Mouse (Mus musculus) liver, postnatal 0 days (tissue): ENCODE results near the gene Lasp1. TPM values are rescaled to one million over a fixed set of nuclear protein-coding genes. Genes with fewer than 3 reads are reported as not detected.

ENCODE experiments used
- ATAC-seq: fragments of 200-750 bp; cut with Nextera tagmentation; 2 replicates; pipeline ENCODE4 v1.8.0; 2017; ENCODE audit warnings: mild to moderate bottlenecking, moderate library complexity
- DNase-seq: peaks from one replicate; pipeline ENCODE4 v3.0.0-alpha.2; 2016
- H3K27ac ChIP-seq: fragments of 300-500 bp; sonication (generic); 2 replicates; pipeline ENCODE4 v1.5.1; 2014; ENCODE audit warnings: antibody characterized with exemption, moderate library complexity, mild to moderate bottlenecking, low read depth
- H3K27me3 ChIP-seq: fragments of 300-500 bp; sonication (generic); 2 replicates; pipeline ENCODE4 v1.6.1; 2014; ENCODE audit warnings: low read length, control low read depth, mixed read lengths; ENCODE audit not compliant: insufficient read depth
- H3K36me3 ChIP-seq: fragments of 300-500 bp; sonication (generic); replicated peaks from 2 replicates; pipeline ENCODE4 v1.6.1; 2014; ENCODE audit warnings: mild to moderate bottlenecking, control low read depth, low read length, moderate library complexity, mixed read lengths; ENCODE audit not compliant: insufficient read depth
- H3K4me1 ChIP-seq: fragments of 300-500 bp; sonication (generic); 2 replicates; pipeline ENCODE4 v1.6.1; 2014; ENCODE audit warnings: antibody characterized with exemption, mild to moderate bottlenecking, control low read depth; ENCODE audit not compliant: insufficient read depth
- H3K4me2 ChIP-seq: fragments of 300-500 bp; sonication (generic); 2 replicates; pipeline ENCODE4 v1.6.1; 2014; ENCODE audit warnings: low read depth, mild to moderate bottlenecking, low read length, moderate library complexity, mixed read lengths
- H3K4me3 ChIP-seq: fragments of 300-500 bp; sonication (generic); 2 replicates; pipeline ENCODE4 v1.5.1; 2014; ENCODE audit warnings: low read depth, low read length
- H3K9ac ChIP-seq: fragments of 300-500 bp; sonication (generic); replicated peaks from 2 replicates; pipeline ENCODE4 v1.6.1; 2014; ENCODE audit warnings: mild to moderate bottlenecking, moderate library complexity
- H3K9me3 ChIP-seq: fragments of 300-500 bp; sonication (generic); 2 replicates; pipeline ENCODE4 v1.6.1; 2016; ENCODE audit warnings: mild to moderate bottlenecking, control low read depth, low read length, mixed read lengths
- CTCF ChIP-seq: sonication (generic); IDR thresholded peaks from 2 replicates; pipeline ENCODE4 v1.5.1; 2016; ENCODE audit warnings: antibody characterized with exemption, low read depth
- EP300 ChIP-seq: IDR thresholded peaks from 2 replicates; pipeline ENCODE4 v1.6.1; 2016; ENCODE audit warnings: antibody characterized with exemption, low read depth, mild to moderate bottlenecking
- WGBS: fragments of 180-500 bp; shearing (Covaris S2); extraction: QIAGEN DNeasy Blood & Tissue Kit; methylation state at CpG from one replicate; pipeline ENCODE4 v1.1.7; 2014; ENCODE audit not compliant: insufficient replicate concordance; 5-methylcytosine and 5-hydroxymethylcytosine counted together
- polyA plus RNA-seq: library from polyadenylated mRNA; unstranded; fragments of >200 nt; fragmentation: Nextera tagmentation; extraction: Ambion mirVana; gene quantifications from 2 replicates; pipeline ENCODE4 v1.2.1, GENCODE M21; 2015

Gene Lasp1
- polyA plus RNA-seq, 1 experiment from 2014 or later, result 32.2 TPM

DNA sequence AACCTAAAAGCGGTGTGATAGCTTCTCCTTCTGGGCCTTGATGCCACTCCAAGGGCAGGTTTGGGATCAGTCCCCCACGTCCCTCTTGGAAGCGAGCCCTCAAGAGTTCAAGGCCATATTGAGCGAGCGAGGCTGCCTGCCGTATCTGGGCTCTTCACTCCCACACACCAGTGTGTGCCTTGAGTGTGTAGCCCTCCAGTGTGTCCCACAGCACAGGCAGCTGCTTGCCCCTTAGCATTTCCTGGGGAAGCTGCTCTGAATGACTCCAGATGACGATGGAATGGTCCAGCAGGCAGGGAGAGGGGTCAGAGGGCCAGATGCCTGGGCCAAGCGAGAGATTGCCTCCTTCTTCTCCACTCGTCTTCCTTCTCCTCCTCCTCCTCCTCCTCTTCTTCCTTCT is 18.1 kb downstream of the Lasp1 start:
- Histone ChIP-seq H3K9ac (no peak overlapping the region), H3K4me3 (no peak overlapping the region), H3K27ac (peak overlapping the region; percentile 66), H3K27me3 (no peaks in the 10 kb centered on the region), H3K9me3 (no peaks in the 10 kb centered on the region), H3K36me3 (peaks cover 24% of the 10 kb centered on the region), H3K4me2 (peak overlapping the region; percentile 22; the same call in 1 of the 2 replicates), H3K4me1 (peaks cover 82% of the 10 kb centered on the region)
- ATAC-seq (no peak), DNase-seq (no peak)
- no peak for TF ChIP-seq CTCF
- no peak for TF ChIP-seq EP300
- WGBS, result 62% methylated on average over 9 of the region's 9 CpGs

DNA sequence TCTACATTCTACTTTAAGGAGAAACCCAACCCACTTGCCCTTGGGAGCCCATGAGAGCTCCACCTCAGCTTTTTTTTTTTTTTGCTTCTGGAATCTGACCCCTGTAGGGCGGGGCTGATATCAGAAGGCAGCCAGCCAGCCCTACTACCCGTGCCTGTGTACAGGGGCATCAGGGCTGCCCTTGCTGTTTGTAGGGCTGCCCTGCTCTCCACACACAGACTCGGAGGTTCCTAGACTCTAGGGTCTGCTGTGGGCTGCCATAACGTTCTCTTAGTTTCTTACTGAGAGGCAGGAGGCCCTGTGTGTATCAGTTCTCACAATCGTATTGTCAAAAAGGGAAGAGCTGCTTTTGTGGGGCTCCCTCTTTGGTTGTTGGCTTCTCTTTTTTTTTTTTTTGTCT is 18.6 kb downstream of the Lasp1 start:
- no peaks in the 10 kb centered on the region for H3K9me3 ChIP-seq
- H3K36me3 ChIP-seq, result peaks cover 24% of the 10 kb centered on the region
- no peaks in the 10 kb centered on the region for H3K27me3 ChIP-seq
- H3K27ac ChIP-seq, result peak overlapping the region; percentile 66
- peaks cover 82% of the 10 kb centered on the region for H3K4me1 ChIP-seq
- no peak overlapping the region for H3K4me3 ChIP-seq
- WGBS, result 25% methylated on average over 5 of the region's 5 CpGs
- peak; percentile 33; the same call in 1 of the 2 replicates for ATAC-seq
- no peak overlapping the region for H3K9ac ChIP-seq
- DNase-seq, result peak; percentile 55
- no peak for TF ChIP-seq CTCF
- no peak for TF ChIP-seq EP300
- peak overlapping the region; percentile 29; the same call in 1 of the 2 replicates for H3K4me2 ChIP-seq

DNA sequence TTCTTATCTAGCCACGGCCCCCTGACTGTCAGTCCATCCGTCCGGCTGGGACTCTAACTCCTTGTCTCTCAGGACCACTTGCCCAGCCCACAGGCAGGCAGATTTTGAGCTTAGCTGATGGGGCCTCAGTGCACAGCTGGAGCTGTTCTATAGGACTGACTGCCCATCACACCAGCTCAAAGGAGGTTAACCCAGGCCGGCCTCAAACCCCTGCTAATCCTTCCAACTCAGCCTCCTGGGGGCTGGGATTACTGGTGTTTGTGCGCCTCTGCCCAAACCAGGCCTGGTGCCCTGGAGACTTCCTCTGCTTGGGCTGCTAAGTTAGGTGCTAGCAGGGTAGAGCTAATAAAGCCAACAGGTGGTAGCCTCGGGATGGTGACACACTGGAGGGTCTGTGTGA is 19.2 kb downstream of the Lasp1 start:
- H3K9me3 ChIP-seq, result no peaks in the 10 kb centered on the region
- H3K4me2 ChIP-seq, result no peak overlapping the region
- no peak overlapping the region for H3K9ac ChIP-seq
- WGBS, result 56% methylated on average over 6 of the region's 6 CpGs
- H3K27me3 ChIP-seq, result no peaks in the 10 kb centered on the region
- H3K27ac ChIP-seq, result peak overlapping the region; percentile 66
- DNase-seq (no peak), ATAC-seq (no peak)
- peaks cover 26% of the 10 kb centered on the region for H3K36me3 ChIP-seq
- no peak overlapping the region for H3K4me3 ChIP-seq
- no peak for TF ChIP-seq EP300
- TF ChIP-seq CTCF, result no peak
- H3K4me1 ChIP-seq, result peaks cover 78% of the 10 kb centered on the region

DNA sequence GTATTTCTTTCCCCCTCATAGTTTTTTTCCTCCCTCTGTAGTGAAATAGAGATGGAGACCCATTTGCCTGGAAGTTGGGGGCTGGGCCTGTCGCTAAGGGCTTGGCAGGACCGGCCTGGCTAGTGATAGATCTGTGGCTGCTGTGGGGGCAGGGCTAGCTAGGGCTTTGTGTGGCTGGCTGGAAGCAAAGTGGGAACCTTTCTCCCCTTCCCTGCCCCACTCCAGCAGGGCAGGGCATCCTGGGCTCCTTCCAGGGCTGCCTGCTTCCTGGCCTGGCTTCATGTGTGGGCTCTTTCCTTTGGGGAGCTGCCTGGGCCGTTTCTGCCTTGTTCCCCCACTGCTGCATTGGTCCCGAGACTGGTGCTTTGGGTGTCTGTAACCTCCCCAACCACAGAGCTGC is 19.8 kb downstream of the Lasp1 start:
- ATAC-seq (no peak), DNase-seq (peak; percentile 55)
- Histone ChIP-seq H3K36me3 (peaks cover 24% of the 10 kb centered on the region), H3K4me1 (peaks cover 74% of the 10 kb centered on the region), H3K27ac (peak overlapping the region; percentile 53; the same call in 1 of the 2 replicates), H3K27me3 (no peaks in the 10 kb centered on the region), H3K9ac (no peak overlapping the region), H3K9me3 (no peaks in the 10 kb centered on the region), H3K4me2 (no peak overlapping the region), H3K4me3 (no peak overlapping the region)
- TF ChIP-seq CTCF (no peak), EP300 (no peak)
- 22% methylated on average over 4 of the region's 4 CpGs for WGBS

DNA sequence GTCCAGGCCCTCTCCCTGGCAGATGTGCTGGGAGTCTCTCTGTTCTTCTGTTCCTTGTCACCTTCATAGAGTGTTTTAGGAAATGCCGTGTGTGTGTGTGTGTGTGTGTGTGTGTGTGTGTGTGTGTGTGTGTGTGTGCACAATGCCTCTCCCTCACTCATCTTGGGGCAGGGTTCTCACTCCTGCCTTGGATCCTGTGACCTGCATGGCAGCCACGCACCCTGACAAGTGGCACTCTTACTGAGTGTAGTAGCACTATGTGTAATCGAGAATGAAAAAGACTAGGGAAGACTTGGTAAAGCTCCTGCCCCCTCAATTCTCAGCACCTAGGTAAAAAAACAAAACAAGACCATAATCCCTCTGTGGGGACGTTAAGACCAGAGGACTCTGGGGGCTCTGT is 20.3 kb downstream of the Lasp1 start:
- Histone ChIP-seq H3K4me3 (no peak overlapping the region), H3K4me1 (peaks cover 69% of the 10 kb centered on the region), H3K4me2 (no peak overlapping the region), H3K9me3 (no peaks in the 10 kb centered on the region), H3K27ac (no peak overlapping the region), H3K36me3 (peaks cover 21% of the 10 kb centered on the region), H3K27me3 (no peaks in the 10 kb centered on the region), H3K9ac (no peak overlapping the region)
- TF ChIP-seq EP300, result no peak
- TF ChIP-seq CTCF, result no peak
- ATAC-seq (no peak), DNase-seq (no peak)
- WGBS, result 58% methylated on average over 4 of the region's 4 CpGs

DNA sequence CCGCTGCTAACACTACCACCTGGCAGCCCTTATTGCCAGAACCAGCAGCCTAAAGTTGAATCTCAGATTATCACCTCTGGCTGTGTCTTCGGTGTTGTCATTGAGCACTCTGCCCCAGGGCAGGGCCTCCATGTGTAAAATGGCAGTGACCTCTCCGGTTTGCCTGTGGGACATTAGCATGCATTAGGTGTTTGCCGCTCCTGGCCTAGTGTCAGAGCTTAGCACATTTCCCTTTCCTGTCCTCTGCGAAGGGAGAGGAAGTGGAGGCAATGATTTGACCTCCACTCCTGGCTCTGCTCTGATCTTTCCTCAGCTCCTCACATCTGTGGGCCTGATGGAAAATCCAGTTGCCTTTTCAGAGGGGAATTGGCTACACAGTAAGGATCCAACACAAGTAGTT is 21.1 kb downstream of the Lasp1 start:
- Histone ChIP-seq H3K9ac (no peak overlapping the region), H3K4me3 (no peak overlapping the region), H3K4me1 (peaks cover 68% of the 10 kb centered on the region), H3K36me3 (peaks cover 20% of the 10 kb centered on the region), H3K9me3 (no peaks in the 10 kb centered on the region), H3K27ac (peak overlapping the region; percentile 77), H3K27me3 (no peaks in the 10 kb centered on the region), H3K4me2 (no peak overlapping the region)
- no peak for DNase-seq
- ATAC-seq, result no peak
- TF ChIP-seq EP300 (no peak), CTCF (no peak)
- 56% methylated on average over 5 of the region's 5 CpGs for WGBS

DNA sequence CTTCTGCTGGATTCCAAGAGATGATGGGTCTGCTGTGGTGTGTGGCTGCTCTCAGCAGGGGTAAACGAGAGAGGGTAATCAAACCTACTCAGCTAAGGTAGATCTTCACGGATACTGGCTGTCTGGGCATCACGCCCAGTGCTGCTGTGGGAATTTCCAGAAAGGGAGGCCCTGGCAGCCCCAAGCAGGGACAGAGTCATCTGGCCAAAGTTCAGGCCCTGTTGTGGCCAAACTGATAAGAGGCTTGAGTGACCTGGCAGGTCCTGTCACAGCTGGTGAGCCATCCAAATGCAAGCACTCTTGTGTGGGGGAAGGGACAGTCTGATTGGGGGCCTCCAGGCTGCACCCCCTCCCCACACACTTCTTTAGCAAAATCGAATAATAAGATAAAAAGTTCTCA is 22.0 kb downstream of the Lasp1 start:
- H3K4me2 ChIP-seq, result no peak overlapping the region
- H3K27me3 ChIP-seq, result no peaks in the 10 kb centered on the region
- H3K9me3 ChIP-seq, result no peaks in the 10 kb centered on the region
- H3K36me3 ChIP-seq, result peaks cover 19% of the 10 kb centered on the region
- TF ChIP-seq EP300 (peak; percentile 30; the same call in 1 of the 2 replicates), CTCF (no peak)
- ATAC-seq (peak; percentile 87), DNase-seq (peak; percentile 78)
- WGBS, result 41% methylated on average over 4 of the region's 4 CpGs
- H3K9ac ChIP-seq, result no peak overlapping the region
- H3K4me1 ChIP-seq, result peaks cover 68% of the 10 kb centered on the region
- peak overlapping the region; percentile 77 for H3K27ac ChIP-seq
- H3K4me3 ChIP-seq, result no peak overlapping the region
